Mouse (Mus musculus) liver, adult (tissue): ENCODE data around the gene Dnah14.
A peak's percentile ranks its signal among the peaks of the same experiment; 100 is the strongest.

ENCODE experiments used
- GATA4 ChIP-seq: IDR thresholded peaks from 2 replicates; pipeline ENCODE4 v1.6.1; 2014; ENCODE audit warnings: mild to moderate bottlenecking, low read length; ENCODE audit not compliant: insufficient replicate concordance

Dnah14 gene

DNA sequence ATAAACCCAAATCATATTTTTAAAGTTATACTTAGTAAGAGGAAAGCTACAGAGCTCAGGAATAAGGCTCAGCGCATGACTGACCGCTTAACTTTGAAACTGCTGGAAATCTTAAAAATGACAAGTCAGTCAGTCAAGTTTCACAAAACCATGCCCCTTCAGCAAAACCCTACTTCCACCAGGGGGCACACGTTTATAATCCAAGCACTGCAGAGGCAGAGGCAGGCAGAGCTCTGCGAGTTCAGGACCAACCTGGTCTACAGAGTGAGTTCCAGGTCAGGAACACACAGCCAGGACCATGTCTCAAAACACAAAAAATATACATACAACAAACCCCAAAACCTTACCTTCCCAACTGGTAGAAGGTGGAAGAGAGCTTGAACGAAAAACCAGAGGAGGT, 252.0 kb downstream of the Dnah14 start:
- no peak for TF ChIP-seq GATA4

DNA sequence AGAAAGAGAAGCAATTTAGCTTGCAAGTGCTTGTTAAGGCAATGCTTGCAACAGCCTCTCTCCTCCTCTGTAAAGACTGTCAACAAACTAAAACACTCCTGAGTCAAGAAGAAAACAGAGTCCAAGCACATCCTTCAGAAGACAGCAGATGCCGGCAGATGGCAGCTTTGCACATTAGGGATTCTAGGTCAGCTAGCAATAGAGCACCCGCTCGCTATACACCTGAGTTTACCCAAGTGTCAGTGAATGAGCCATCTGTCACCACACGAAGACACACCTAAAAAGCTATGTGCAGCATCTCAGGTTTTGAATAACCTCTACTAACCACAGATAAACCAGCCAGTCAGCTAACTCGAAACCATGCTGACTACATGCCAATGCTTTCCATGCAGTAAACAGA, 256.4 kb downstream of the Dnah14 start:
- no peak for TF ChIP-seq GATA4

- TF ChIP-seq GATA4: no peak
Measured at GRCm38 (mm10) chr1:181833143-181833542, 256.8 kb downstream of the Dnah14 start.

DNA sequence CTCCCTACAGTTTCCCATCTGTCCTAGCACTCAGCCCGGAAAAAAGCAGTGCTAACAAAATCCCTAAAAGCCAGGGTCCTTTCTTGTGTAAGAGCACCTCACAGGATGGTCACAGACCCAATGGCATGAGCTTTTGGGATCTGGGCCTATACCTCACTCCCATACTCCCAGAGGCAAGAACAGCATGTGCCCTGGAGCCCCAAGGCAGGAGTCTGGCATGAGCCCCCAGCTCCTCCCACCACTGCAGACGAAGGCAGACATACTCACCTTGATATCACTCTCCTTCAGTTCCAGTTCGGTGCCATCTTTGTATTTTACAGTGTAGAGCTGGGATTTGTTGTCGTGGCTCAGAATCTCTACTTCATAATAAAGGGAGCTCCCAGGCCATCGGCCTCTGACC, 261.8 kb downstream of the Dnah14 start:
- TF ChIP-seq GATA4: no peak

DNA sequence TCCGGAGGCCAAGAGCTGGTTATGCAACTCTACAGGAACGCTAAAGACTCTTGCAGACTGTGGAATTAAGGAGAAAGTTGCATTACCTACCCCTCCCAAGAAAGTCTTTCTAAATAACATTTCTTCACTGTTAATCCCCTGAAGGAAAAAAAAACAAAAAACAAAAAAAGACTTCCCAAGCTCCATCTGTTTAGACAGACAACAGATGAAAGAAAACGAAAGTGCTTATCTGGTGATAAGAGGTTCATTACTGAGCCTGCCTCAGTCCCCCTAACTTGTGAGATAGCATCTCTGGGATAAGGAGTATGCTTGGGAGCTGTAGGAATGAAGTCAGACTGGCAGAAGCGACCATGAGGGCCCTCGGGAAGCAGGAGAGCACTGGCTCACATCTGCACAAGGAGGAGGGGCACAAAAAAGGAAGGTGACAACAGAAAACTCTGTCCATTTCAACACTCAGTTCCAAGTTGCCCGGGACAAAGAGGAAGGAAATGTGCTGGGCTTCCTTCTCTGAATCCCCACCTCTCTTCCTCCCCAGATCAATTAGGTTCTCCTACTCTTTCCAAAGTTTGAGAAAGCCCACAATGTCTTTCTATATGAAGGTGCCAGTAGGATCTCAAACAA, 263.5 kb downstream of the Dnah14 start:
- TF ChIP-seq GATA4: no peak

GRCm38 (mm10) chr1:181841396-181841795, 265.0 kb downstream of the Dnah14 start:
- no peak for TF ChIP-seq GATA4

DNA sequence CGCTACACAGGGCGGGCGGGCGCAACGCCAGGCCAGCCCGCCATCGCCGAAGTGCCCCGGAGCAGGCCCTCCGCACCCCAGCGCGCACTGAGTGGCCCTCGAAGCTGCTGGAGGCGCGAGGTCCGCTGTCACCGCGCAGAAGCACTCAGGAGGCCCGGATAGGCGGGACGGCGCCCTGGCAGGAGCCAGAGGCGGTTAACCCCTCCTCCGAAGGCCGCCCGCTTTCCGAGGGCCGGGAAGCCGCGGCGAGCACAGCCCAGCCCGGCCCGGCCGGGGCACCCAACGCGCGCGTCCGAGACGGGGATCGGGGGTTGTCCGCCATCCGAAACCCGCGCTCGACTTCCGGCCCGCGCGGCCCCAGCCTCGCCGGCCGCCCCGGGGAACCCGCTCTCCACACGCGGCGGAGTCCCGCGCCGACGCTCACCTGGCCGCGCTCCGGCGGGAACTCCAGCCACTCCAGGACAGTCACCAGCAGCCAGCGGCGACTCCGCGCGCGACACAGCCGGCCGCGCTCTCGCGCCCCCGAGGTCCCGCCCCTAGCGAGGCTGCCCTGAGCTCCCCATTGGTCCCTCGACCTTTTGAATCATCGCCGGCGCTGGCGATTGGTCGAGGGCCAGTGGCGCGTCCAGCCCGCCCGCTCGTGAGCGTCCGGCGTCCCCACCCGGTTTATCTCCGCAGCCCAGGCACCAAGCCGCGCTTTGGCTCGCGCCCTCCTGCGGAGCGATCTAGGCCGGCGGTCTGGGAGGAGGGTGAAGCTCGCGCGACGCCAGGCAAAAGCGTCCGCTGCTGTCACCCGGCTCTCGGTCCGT, 265.7 kb downstream of the Dnah14 start:
- peak; percentile 97; the same call in 1 of the 2 replicates for TF ChIP-seq GATA4

GRCm38 (mm10) chr1:181842781-181843180, 266.4 kb downstream of the Dnah14 start, which contains the start of gene Lbr:
Lbr (minus strand) TSS chr1:181843046.
- no peak for TF ChIP-seq GATA4

DNA sequence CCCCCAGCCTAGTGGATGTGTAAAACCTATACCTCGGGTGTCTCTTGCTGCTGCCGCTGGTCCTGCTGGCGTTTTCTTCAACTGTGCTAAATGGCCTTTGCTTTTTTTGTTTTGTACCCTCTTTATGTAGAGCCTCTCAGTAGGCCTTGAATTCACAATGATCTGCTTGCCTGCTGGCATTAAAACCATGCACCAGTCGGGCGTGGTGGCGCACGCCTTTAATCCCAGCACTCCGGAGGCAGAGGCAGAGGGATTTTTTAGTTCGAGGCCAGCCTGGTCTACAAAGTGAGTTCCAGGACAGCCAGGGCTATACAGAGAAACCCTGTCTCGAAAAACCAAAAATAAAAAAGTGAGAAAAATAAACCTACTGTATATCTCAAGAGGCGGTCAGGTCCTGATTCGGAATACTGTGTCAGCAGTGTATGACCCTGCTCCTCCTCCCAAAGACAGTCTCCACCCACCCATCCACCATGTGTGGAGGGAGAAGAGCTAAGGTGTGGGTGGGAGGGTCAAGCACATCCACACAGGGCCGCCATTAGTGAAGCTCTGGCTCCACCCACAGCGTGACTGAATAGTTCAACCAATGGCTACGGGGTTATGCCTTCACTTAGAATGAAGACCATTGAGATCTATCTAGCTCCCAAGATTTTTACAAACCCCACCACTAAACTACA, 268.7 kb downstream of the Dnah14 start:
- TF ChIP-seq GATA4: no peak

GRCm38 (mm10) chr1:181845767-181846166, 269.4 kb downstream of the Dnah14 start:
- TF ChIP-seq GATA4: no peak

GRCm38 (mm10) chr1:181847396-181847795, 271.0 kb downstream of the Dnah14 start:
- no peak for TF ChIP-seq GATA4

GRCm38 (mm10) chr1:181848210-181848609, 271.9 kb downstream of the Dnah14 start:
- TF ChIP-seq GATA4: no peak

- TF ChIP-seq GATA4: no peak
Measured at GRCm38 (mm10) chr1:181850441-181850840, 274.1 kb downstream of the Dnah14 start.

- TF ChIP-seq GATA4: no peak
Measured at GRCm38 (mm10) chr1:181851521-181852310, 275.4 kb downstream of the Dnah14 start.

DNA sequence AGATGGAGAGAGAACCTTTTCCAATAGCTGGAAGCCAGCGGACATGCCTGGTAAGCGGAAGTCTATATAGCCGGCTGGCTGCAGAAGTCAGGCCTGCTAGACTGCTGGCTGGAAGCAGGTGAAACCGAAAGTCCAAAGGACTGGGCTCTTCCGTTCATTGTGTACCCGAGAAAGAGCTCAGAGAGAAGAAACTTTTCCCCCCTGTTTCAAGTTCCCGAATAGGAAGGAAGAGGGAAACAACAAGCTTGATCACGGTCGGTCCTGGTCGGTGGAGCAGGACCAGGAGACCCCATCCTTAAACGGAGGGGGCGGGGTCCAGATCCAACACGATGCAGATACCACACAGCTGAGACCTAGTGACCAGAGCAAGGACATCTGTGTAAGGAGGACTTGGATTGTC, 276.1 kb downstream of the Dnah14 start:
- no peak for TF ChIP-seq GATA4
